Mouse (Mus musculus): ENCODE measurements around the gene Gm4792.

- TF ChIP-seq CTCF (IDR thresholded peaks at IDR 0.05; ENCODE audit: low read depth, low read length) (no peak), GATA1 (IDR thresholded peaks at IDR 0.05; ENCODE audit: borderline replicate concordance, low read length) (no peak), POLR2AphosphoS5 (IDR thresholded peaks at IDR 0.05; ENCODE audit: insufficient replicate concordance, low read depth, low read length) (no peak)
Observed at GRCm38 (mm10) chr10:94299301-94299700, 798 bp upstream of the Gm4792 start.
